ENCODE assay signal across 24 mouse cellular contexts in genomic region chr3:92583164-92583826, GRCm38 (mm10). TPM values are rescaled to one million over a fixed set of nuclear protein-coding genes. Genes with fewer than 3 reads are reported as not detected.
"Had no signal": no experiment of that assay in that cellular context is flagged by ENCODE, and none has a peak within 500 bp of the region (broad histone marks: within the 10 kb centered on the region; RNA-seq: fewer than 3 reads in every experiment).

No protein-coding gene starts in this region.

- H3K36me3 ChIP-seq: limb, embryonic 12.5 days; limb, embryonic 15.5 days; neural tube, embryonic 12.5 days; neural tube, embryonic 15.5 days had no signal

- H3K27me3 ChIP-seq: limb, embryonic 12.5 days; limb, embryonic 15.5 days; neural tube, embryonic 12.5 days; neural tube, embryonic 15.5 days had no signal

- ATAC-seq: liver, postnatal 0 days; lung, postnatal 0 days had no signal

- DNase-seq: kidney, adult 18-20 months; kidney, adult 9 months; kidney, postnatal 14 days; kidney, postnatal 4 days; left cerebral cortex, postnatal 4 days; liver, postnatal 0 days; lung, embryonic 14.5 days; right cerebral cortex, adult 18-20 months; right cerebral cortex, postnatal 14 days; right cerebral cortex, postnatal 4 days; thymus, adult 18-20 months; thymus, postnatal 14 days; thymus, postnatal 4 days had no signal

- H3K4me2 ChIP-seq: limb, embryonic 12.5 days; limb, embryonic 15.5 days; liver, embryonic 11.5 days; lung, embryonic 14.5 days; neural tube, embryonic 12.5 days; neural tube, embryonic 15.5 days had no signal

- H3K9ac ChIP-seq: limb, embryonic 12.5 days; limb, embryonic 15.5 days; liver, embryonic 14.5 days; liver, postnatal 0 days; lung, embryonic 14.5 days; neural tube, embryonic 12.5 days; neural tube, embryonic 15.5 days had no signal

- H3K4me3 ChIP-seq: limb, embryonic 12.5 days; limb, embryonic 15.5 days; neural tube, embryonic 12.5 days; neural tube, embryonic 15.5 days had no signal

- H3K4me1 ChIP-seq: limb, embryonic 12.5 days; limb, embryonic 15.5 days; neural tube, embryonic 12.5 days; neural tube, embryonic 15.5 days had no signal

- H3K27ac ChIP-seq: limb, embryonic 12.5 days; limb, embryonic 15.5 days; liver, embryonic 14.5 days; macrophage; neural tube, embryonic 12.5 days; neural tube, embryonic 15.5 days; stomach, postnatal 0 days had no signal

- H3K9me3 ChIP-seq: limb, embryonic 12.5 days; limb, embryonic 15.5 days; neural tube, embryonic 12.5 days; neural tube, embryonic 15.5 days had no signal

RNA-seq across cellular contexts. Expression of gene Smcp, which starts 5.5 kb away (rescaled TPM):
- polyA plus RNA-seq: kidney, embryonic 16.5 days; limb, embryonic 12.5 days; limb, embryonic 15.5 days; liver, embryonic 11.5 days; liver, embryonic 14.5 days; lung, embryonic 14.5 days; lung, postnatal 0 days; macrophage; neural tube, embryonic 12.5 days; neural tube, embryonic 15.5 days; stomach, embryonic 14.5 days; stomach, postnatal 0 days had no signal

RNA-seq across cellular contexts. Expression of gene Ivl, which starts 9.8 kb away (rescaled TPM):
- polyA plus RNA-seq: liver, postnatal 0 days; macrophage; neural tube, embryonic 15.5 days had no signal

RNA-seq across cellular contexts. Expression of gene 2210017I01Rik, which starts 24.0 kb away (rescaled TPM):
- polyA plus RNA-seq: kidney, embryonic 16.5 days; limb, embryonic 12.5 days; limb, embryonic 15.5 days; liver, embryonic 11.5 days; liver, embryonic 14.5 days; liver, postnatal 0 days; lung, embryonic 14.5 days; lung, postnatal 0 days; macrophage; neural tube, embryonic 12.5 days; neural tube, embryonic 15.5 days; stomach, embryonic 14.5 days had no signal

RNA-seq across cellular contexts. Expression of gene Lce6a, which starts 38.2 kb away (rescaled TPM):
- polyA plus RNA-seq: kidney, embryonic 16.5 days; limb, embryonic 12.5 days; liver, embryonic 11.5 days; liver, embryonic 14.5 days; liver, postnatal 0 days; lung, embryonic 14.5 days; lung, postnatal 0 days; macrophage; neural tube, embryonic 12.5 days; neural tube, embryonic 15.5 days; stomach, embryonic 14.5 days had no signal

RNA-seq across cellular contexts. Expression of gene 2310046K23Rik, which starts 49.0 kb away (rescaled TPM):
- polyA plus RNA-seq: kidney, embryonic 16.5 days; limb, embryonic 12.5 days; liver, embryonic 11.5 days; liver, embryonic 14.5 days; liver, postnatal 0 days; lung, embryonic 14.5 days; lung, postnatal 0 days; macrophage; neural tube, embryonic 12.5 days; neural tube, embryonic 15.5 days; stomach, embryonic 14.5 days; stomach, postnatal 0 days had no signal
